Mouse (Mus musculus): ENCODE data around the gene Aes.

Aes gene

GRCm38 (mm10) chr10:81538321-81539048 lies 20.8 kb upstream of the Aes start:
- no peak for TF ChIP-seq GATA4 (IDR thresholded peaks at IDR 0.05; ENCODE audit: insufficient replicate concordance, low read length)

GRCm38 (mm10) chr10:81541363-81541762 lies 17.9 kb upstream of the Aes start:
- TF ChIP-seq GATA4 (IDR thresholded peaks at IDR 0.05; ENCODE audit: insufficient replicate concordance, low read length): 0 out of 2 replicates have a peak, but pooled peaks have one; percentile 4

GRCm38 (mm10) chr10:81541803-81542202 lies 17.5 kb upstream of the Aes start:
- TF ChIP-seq GATA4 (IDR thresholded peaks at IDR 0.05; ENCODE audit: insufficient replicate concordance, low read length): peak; percentile 3; the same call in 1 of the 2 replicates

- no peak for TF ChIP-seq GATA4 (IDR thresholded peaks at IDR 0.05; ENCODE audit: insufficient replicate concordance, low read length)
Measured at GRCm38 (mm10) chr10:81542727-81543460, 16.4 kb upstream of the Aes start.

- no peak for TF ChIP-seq GATA4 (IDR thresholded peaks at IDR 0.05; ENCODE audit: insufficient replicate concordance, low read length)
Measured at GRCm38 (mm10) chr10:81543633-81544032, 15.7 kb upstream of the Aes start.

- TF ChIP-seq GATA4 (IDR thresholded peaks at IDR 0.05; ENCODE audit: insufficient replicate concordance, low read length): no peak
Measured at GRCm38 (mm10) chr10:81544296-81545160, 14.8 kb upstream of the Aes start.

GRCm38 (mm10) chr10:81545161-81545747 lies 14.0 kb upstream of the Aes start, which contains the start of gene Gna11:
Gene Gna11, minus strand, starts transcription at chr10:81545190.
- no peak for TF ChIP-seq GATA4 (IDR thresholded peaks at IDR 0.05; ENCODE audit: insufficient replicate concordance, low read length)

GRCm38 (mm10) chr10:81546332-81546731 lies 13.0 kb upstream of the Aes start:
- no peak for TF ChIP-seq GATA4 (IDR thresholded peaks at IDR 0.05; ENCODE audit: insufficient replicate concordance, low read length)

- TF ChIP-seq GATA4 (IDR thresholded peaks at IDR 0.05; ENCODE audit: insufficient replicate concordance, low read length): no peak
Measured at GRCm38 (mm10) chr10:81546788-81547571, 12.3 kb upstream of the Aes start.

- TF ChIP-seq GATA4 (IDR thresholded peaks at IDR 0.05; ENCODE audit: insufficient replicate concordance, low read length): no peak
Measured at GRCm38 (mm10) chr10:81548944-81549343, 10.3 kb upstream of the Aes start.

- TF ChIP-seq GATA4 (IDR thresholded peaks at IDR 0.05; ENCODE audit: insufficient replicate concordance, low read length): no peak
Measured at GRCm38 (mm10) chr10:81550257-81550656, 9.0 kb upstream of the Aes start.

GRCm38 (mm10) chr10:81551597-81552102 lies 7.6 kb upstream of the Aes start:
- TF ChIP-seq GATA4 (IDR thresholded peaks at IDR 0.05; ENCODE audit: insufficient replicate concordance, low read length): no peak

GRCm38 (mm10) chr10:81553232-81553631 lies 6.1 kb upstream of the Aes start:
- TF ChIP-seq GATA4 (IDR thresholded peaks at IDR 0.05; ENCODE audit: insufficient replicate concordance, low read length): no peak

Data from liver, adult (tissue).